Mouse (Mus musculus) thymus, postnatal 36 days (tissue): ENCODE data around the gene Pes1.
A peak's percentile ranks its signal among the peaks of the same experiment; 100 is the strongest.
"Not testable (repeated sequence)": the region's sequence is repeated elsewhere in the genome, so short reads cannot be mapped to it uniquely, and the experiment has no call there.

ENCODE experiments used
- DNase-seq, 2 experiments: peaks; one replicate each; pipeline ENCODE4 v3.0.0; 2022; ENCODE audit warnings: mixed read lengths in 2 of 2

The Pes1 gene

DNA sequence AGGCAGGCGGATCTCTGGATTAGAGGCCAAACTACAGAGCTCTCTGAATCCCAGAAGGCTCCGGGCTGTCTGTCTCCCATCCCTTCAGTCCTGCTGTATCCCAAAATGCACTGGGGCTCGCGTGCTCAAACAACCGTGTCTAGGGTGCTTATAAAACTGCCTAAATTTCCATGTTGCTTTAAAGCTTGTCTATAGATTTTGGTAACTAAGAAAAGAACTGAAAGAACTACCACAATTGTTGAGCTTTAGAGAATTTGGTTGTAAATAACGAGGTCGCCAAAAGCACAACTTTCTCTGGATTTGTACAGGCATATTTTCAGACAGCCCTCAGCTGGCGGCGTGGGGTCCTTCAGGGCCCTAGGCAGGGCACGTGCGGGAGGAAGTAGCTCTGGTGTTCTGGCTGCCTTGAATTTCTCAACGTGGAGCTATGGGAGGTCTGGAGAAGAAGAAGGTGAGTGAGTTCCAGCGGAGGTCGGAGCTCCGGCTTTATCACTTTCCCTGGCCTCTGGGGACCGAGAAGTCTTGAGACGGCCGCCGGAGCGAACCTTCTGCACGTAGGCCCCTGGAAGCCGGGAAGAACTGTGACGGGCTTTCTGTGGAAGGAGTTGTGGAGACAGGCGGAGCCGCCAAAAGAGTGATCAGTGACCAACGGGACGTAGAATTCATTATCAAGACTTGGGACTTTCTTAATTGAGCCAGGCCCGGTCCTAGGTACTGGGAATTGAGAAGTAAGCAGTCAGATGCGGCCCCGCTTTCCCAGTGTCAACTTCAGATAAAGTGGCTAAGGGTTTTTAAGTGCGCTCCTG, at the start of gene Pes1:
TSS of gene Pes1 (plus strand) at position 366 of the 806 bp plus-strand sequence.
- DNase-seq, result peak; percentile 75 to 77

- peak; percentile 66 to 72 for DNase-seq
Measured at GRCm38 (mm10) chr11:3914109-3914840, 49.5 kb upstream of the Pes1 start, which contains the start of gene Slc35e4. Gene Slc35e4, minus strand, starts transcription at chr11:3914664.

- DNase-seq, result no peak
Measured at GRCm38 (mm10) chr11:3918738-3919137, 45.0 kb upstream of the Pes1 start.

DNA sequence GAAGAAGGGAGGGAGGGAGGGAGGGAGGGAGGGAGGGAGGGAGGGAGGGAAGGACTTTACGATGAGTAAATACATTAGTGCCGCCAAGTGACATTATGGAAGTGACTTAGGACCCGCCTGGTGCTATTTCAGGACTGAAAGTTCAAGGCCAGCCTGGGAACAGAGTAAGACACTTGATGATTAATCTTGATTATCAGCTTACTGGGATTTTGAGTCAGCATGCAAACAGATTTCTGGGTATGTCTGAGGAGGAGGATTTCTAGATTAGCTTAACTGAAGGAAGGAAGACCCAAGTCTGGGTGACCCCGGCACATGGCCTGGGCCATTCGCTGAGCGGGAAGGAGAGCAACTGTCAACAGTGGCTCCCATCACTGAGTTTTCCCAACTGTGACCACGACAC, 43.3 kb upstream of the Pes1 start:
- DNase-seq, result no peak

DNA sequence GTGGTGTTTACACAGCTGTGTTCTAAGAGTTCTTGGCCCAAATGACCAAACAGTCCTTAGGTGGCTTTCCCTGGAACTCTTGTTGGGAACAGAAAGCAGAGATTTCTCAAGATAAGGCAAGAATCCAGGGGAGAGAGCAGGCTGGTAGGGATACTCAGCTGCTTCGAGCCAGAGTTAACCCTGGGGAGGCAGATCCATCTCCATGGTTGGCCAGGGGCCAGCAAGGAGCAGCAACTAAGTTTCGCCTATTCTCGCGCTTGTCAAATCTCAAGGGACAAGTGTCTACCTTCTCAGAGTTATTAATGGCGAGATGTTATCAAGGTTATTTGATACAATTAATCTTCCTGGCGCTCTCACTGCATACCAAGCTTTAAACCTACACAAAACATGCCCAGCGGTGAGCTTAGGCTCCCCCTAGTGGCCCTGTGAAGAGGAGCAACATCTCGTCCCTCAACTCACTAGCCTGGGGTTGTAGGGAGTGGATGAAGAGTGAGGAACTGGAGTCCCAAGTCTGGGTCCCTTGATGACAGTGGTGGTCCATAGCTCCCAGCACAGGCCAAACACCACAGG, 42.4 kb upstream of the Pes1 start:
- DNase-seq, result peak; percentile 28 to 30

DNA sequence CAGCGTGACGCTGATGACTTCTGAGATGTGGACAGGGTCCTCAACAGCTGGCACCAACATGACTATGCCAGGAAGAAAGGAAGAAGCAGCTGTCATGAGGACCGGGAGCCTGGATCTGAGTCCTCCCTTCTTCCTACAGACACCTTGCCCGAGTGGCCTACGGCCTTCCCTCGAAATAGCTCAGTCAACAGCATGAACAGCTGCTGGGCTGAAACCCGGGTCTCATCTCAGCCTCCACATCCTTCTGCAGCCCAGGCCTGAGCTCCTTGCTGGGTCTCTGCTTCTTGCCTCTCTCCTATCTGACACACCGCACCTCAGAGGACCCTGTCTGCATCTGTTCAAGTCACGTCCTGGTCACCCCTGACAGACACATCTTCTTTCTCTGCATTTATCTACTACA, 41.7 kb upstream of the Pes1 start:
- DNase-seq, result no peak

GRCm38 (mm10) chr11:3922731-3923130, 41.0 kb upstream of the Pes1 start:
- no peak for DNase-seq

DNA sequence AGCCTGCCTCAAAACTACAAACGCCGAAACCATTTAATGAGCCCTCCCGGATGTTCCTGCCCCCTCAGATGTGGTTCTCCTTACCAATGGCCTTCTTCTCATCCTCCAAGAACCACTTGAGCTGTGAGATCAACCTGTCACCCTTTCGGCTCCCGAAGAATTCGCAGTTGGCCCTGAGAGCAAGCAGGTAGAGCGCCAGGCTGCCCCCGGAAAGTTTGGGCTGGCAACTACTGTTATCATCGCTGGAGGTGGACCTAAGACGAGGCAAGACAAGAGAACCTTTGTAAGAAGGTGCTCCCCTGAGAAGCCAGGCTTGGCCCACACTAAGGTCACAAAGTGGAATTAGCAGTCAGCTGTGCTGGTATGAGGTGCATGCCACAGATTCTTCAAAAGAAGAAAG, 37.9 kb upstream of the Pes1 start:
- DNase-seq, result no peak

DNA sequence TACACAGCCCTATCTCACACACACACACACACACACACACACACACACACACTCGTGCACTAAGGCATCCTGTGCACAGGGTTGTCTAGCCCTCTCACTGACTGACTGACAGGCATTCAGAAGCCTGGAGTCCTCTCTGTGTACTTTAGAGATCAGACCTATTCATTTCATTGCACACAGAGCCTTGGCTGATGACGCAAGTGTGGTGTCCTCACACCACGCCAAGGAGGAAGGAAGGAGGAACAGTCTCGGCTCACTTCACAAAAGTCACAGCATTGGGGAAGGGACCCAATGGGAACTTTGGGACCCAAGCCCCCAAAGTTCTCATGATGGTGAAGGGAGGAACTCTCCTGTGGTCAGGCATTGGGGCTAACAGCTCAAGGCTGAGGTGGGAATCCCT, 33.8 kb upstream of the Pes1 start:
- DNase-seq, result no peak

DNA sequence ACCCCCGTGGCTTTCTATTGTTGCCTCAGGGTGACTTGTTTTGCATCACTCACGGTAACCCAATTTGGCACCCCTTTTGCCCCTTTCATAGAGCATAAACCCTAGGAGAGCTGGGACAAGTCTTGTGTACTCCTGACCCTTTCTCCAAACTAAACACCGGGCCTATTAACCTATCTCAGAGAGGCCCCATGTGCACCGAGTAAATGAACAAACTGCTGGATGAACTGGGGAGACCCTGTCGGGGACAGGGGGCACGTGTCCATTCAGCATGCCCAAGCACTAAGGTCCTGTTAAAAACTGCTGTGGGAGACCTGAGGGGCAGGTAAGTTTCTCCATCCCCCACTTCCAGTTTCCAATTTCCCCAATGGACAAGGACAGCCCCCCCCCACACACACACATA, 32.8 kb upstream of the Pes1 start:
- no peak for DNase-seq

- peak; percentile 62 to 72 for DNase-seq
Measured at GRCm38 (mm10) chr11:3931511-3932211, 32.1 kb upstream of the Pes1 start, which contains the start of gene Tcn2. Gene Tcn2, minus strand, starts transcription at chr11:3932159.

DNA sequence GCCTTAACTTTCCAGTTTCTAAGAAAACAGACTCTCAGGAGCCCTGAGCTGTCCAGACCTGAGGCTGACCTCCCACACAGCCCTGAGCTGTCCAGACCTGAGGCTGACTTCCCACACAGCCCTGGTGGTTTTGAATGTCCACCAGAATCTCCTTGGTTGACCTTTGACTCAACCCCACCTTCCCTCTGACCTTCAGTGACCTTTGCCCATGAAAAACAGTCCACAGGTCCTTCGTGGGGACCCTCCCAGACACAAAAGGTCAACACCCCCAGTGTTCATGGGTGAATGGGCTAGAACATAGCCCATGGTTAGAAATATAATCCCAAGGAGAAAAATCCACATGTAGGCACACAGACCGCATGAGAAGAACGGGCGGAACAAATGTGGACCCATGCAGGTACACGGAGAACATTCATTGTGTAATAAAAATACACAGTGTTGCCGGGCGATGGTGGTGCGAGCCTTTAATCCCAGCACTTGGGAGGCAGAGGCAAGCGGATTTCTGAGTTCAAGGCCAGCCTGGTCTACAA, 30.0 kb upstream of the Pes1 start:
- DNase-seq, result no peak

GRCm38 (mm10) chr11:3935135-3935534, 28.6 kb upstream of the Pes1 start:
- no peak for DNase-seq

- no peak for DNase-seq
Measured at GRCm38 (mm10) chr11:3936318-3936717, 27.5 kb upstream of the Pes1 start.

DNA sequence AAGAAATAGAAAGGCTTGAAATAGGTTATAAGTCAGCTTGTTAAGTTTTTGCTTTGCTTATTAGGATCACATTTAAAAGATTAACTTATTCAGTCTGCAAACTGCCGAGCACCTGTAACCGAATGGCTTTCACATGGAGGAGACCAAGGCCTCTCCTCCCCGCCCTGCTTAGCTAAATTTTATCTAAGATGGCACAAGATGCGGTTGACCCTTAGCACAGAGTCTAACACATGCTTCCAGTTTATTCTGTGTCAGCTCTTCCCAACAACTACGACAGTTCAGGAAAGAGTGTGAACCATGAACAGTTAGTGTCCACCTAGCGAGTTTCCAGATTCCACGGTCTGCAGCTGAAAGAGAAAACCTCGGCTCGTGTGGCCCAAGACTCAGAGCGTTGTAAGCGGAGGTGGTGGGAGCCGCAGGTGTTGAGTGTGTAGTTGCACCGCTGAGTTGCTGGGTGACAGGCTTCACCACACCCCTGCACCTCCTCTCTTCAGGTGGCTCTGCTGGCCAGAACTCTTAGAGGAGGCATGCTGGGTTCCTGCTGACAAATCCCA, 26.4 kb upstream of the Pes1 start:
- DNase-seq, result no peak

GRCm38 (mm10) chr11:3941371-3941770, 22.4 kb upstream of the Pes1 start:
- DNase-seq, result no peak

- DNase-seq, result no peak
Measured at GRCm38 (mm10) chr11:3946386-3946785, 17.4 kb upstream of the Pes1 start.

DNA sequence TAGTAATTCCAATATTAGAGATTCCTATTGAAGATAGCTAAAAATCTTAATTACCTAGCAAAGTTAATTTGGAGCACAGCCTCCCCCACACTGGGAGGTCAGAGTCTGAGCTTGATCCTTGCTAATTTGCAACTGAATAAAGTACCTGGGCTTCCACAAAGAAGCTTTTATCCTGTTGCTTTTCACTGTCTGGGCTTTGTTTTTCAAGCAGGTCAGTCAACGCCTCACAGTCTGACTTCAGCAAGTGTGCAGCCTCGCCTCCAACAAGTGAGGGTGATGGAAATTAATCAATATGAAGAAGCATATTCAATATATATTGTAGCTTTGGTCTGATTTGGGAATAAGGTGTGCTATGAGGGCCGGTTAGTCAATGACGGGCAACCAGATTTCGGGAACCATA, 8.9 kb upstream of the Pes1 start:
- DNase-seq, result not testable (repeated sequence)

- DNase-seq, result not testable (repeated sequence)
Measured at GRCm38 (mm10) chr11:3955371-3955770, 8.4 kb upstream of the Pes1 start.

DNA sequence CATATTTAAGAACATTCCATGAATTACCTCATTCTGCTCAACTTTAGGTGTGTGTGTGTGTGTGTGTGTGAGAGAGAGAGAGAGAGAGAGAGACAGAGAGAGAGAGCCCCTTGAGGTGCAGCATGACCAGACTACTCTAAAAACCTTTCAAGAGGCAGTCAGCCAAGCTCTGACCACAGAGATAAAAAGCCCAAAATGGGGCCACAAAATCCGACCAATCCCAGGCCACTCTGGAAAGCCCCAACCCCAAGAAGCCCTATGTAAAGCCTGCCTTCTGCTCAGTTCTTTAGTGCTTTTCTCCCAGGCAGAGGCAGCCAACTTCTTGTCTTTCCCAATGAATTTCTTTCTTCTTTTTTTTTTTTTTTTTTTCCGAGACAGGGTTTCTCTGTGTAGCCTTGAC, 2.9 kb upstream of the Pes1 start:
- DNase-seq, result no peak

DNA sequence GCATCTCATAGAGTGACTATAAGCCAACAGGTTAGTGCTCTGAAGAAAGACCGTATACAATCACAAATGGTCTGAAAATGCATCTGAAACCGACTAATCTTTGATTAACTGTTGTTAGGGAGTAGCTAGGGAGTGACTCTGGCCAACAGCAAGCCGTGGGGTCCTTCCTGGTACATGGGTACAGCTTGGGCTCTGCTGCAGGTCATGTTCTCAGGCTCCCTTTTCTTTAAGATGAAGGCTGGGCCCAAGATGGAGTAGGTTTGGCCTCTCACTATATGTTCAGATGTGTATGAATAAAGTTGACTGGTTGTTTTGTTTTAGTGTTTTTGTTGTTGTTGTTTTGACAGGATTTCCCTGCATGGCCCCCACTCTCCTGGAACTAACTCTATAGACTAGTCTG, 2.0 kb upstream of the Pes1 start:
- no peak for DNase-seq

- no peak for DNase-seq
Measured at GRCm38 (mm10) chr11:3963155-3963554, 620 bp upstream of the Pes1 start.
